ENCODE assay signal across 11 mouse cellular contexts in the genomic region with DNA sequence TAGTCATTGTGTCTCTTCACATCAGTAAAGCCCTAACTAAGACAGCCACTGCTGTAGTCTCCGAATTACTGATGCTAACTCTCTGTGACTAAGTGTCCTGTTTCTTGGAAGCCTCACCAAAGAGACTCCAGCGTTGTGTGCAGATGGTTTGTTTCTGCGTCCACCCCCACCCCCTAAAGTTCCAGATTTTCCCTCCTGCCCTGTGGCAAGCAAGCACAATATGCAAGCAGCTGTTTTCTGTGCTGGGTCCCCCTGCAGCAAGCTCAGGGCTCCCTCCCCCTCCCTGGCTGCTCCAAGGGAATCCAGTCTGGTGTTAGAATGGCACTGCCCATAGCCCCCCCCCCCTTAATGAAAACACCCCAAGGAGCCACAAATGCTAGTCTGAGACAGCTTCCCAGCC.
DNase-seq lines count a peak whose midpoint lies in the region; ATAC-seq and TF ChIP-seq lines count a peak whose summit lies in the region.
"Had no signal": no experiment of that assay in that cellular context is flagged by ENCODE, and none has a peak within 500 bp of the region (broad histone marks: within the 10 kb centered on the region; RNA-seq: fewer than 3 reads in every experiment).

No protein-coding gene starts in this region.

- no peak for TF ChIP-seq POLR2A in kidney, adult 2 months (IDR thresholded peaks at IDR 0.05; ENCODE audit: low read depth, low read length)

- H3K4me3 ChIP-seq in kidney, embryonic 15.5 days (replicated peaks), result no peak overlapping the region
- H3K4me3 ChIP-seq in kidney, adult 2 months (ENCODE audit: insufficient read depth, low read depth, low read length), result no peak overlapping the region
- H3K4me3 ChIP-seq: embryonic facial prominence, embryonic 12.5 days had no signal

- H3K27me3 ChIP-seq in kidney, embryonic 15.5 days, result no peaks in the 10 kb centered on the region
- H3K27me3 ChIP-seq in kidney, adult 2 months (replicated peaks; ENCODE audit: control insufficient read depth, insufficient read depth, low read length), result no peaks in the 10 kb centered on the region
- H3K27me3 ChIP-seq: embryonic facial prominence, embryonic 12.5 days had no signal

- H3K9ac ChIP-seq in kidney, embryonic 15.5 days, result no peak overlapping the region
- H3K9ac ChIP-seq: embryonic facial prominence, embryonic 12.5 days; forebrain, postnatal 0 days had no signal

- WGBS in kidney, embryonic 15.5 days, result 14% methylated on average over 3 of the region's 3 CpGs
- 38% methylated on average over 3 of the region's 3 CpGs for WGBS in kidney, adult 2 months

- no peak for TF ChIP-seq CTCF in kidney, adult 2 months (conservative IDR thresholded peaks at IDR 0.05; ENCODE audit: insufficient read depth, insufficient read length, low read depth, low read length)

- H3K4me1 ChIP-seq in kidney, embryonic 15.5 days, result peaks cover 18% of the 10 kb centered on the region
- H3K4me1 ChIP-seq in kidney, adult 2 months (ENCODE audit: control insufficient read depth, insufficient read depth, low read length), result no peaks in the 10 kb centered on the region

- H3K4me2 ChIP-seq in kidney, embryonic 15.5 days, result peak overlapping the region; percentile 1; the same call in 1 of the 2 replicates
- H3K4me2 ChIP-seq: embryonic facial prominence, embryonic 12.5 days had no signal

- no peaks in the 10 kb centered on the region for H3K36me3 ChIP-seq in kidney, embryonic 15.5 days
- no peaks in the 10 kb centered on the region for H3K36me3 ChIP-seq in kidney, adult 2 months (ENCODE audit: control insufficient read depth, insufficient read depth, low read length)
- H3K36me3 ChIP-seq: embryonic facial prominence, embryonic 12.5 days; G1E had no signal

- peak; percentile 26 for DNase-seq in embryo, embryonic 10.5 days (ENCODE audit: low spot score)
- DNase-seq in embryo, embryonic 10 days (ENCODE audit: low spot score), result no peak
- no peak for DNase-seq in kidney, adult 2 months
- DNase-seq in right cerebral cortex, postnatal 14 days, result peak; percentile 12
- no peak for DNase-seq in right cerebral cortex, postnatal 4 days
- peak; percentile 41 for DNase-seq in telencephalon, adult 2 months (ENCODE audit: low read depth, low spot score)
- DNase-seq in T-cell, adult 2 months (ENCODE audit: low spot score), result no peak
- DNase-seq: forebrain, postnatal 0 days had no signal

- peak; percentile 84 for ATAC-seq in kidney, embryonic 15.5 days (replicated peaks; ENCODE audit: low FRiP score)
- ATAC-seq: forebrain, postnatal 0 days had no signal

- H3K9me3 ChIP-seq in kidney, embryonic 15.5 days (replicated peaks), result no peaks in the 10 kb centered on the region
- H3K9me3 ChIP-seq: embryonic facial prominence, embryonic 12.5 days; G1E had no signal

- H3K27ac ChIP-seq in kidney, embryonic 15.5 days, result peak overlapping the region; percentile 23; the same call in 1 of the 2 replicates
- H3K27ac ChIP-seq in kidney, adult 2 months (ENCODE audit: insufficient read depth, low read depth, low read length), result no peak overlapping the region
- H3K27ac ChIP-seq: embryonic facial prominence, embryonic 12.5 days had no signal

Comparison
In these comparisons a context has a peak if more than half of its experiments do, and no peak if none do; other contexts are left out.
1. DNase-seq: peak in embryo, embryonic 10.5 days (single experiment), right cerebral cortex, postnatal 14 days (single experiment) and telencephalon, adult 2 months (single experiment); none in embryo, embryonic 10 days (single experiment), kidney, adult 2 months (single experiment), right cerebral cortex, postnatal 4 days (single experiment) and T-cell, adult 2 months (single experiment).